Mouse (Mus musculus) midbrain, embryonic 10.5 days (tissue): ENCODE results near the gene Cradd. TPM values are rescaled to one million over a fixed set of nuclear protein-coding genes. Genes with fewer than 3 reads are reported as not detected.
A peak's percentile ranks its signal among the peaks of the same experiment; 100 is the strongest.

Experiments
- DNase-seq: peaks from one replicate; pipeline ENCODE4 v3.0.0-alpha.2; 2017; ENCODE audit warnings: low spot score
- H3K27ac ChIP-seq: fragments of 300-500 bp; sonication (generic); replicated peaks from 2 replicates; pipeline ENCODE4 v1.5.1; 2016; ENCODE audit warnings: mild to moderate bottlenecking
- H3K27me3 ChIP-seq: fragments of 300-500 bp; sonication (generic); 2 replicates; pipeline ENCODE4 v1.6.1; 2016; ENCODE audit warnings: low read depth, mild to moderate bottlenecking; ENCODE audit not compliant: poor library complexity, severe bottlenecking
- H3K36me3 ChIP-seq: fragments of 300-500 bp; sonication (generic); 2 replicates; pipeline ENCODE4 v1.6.1; 2016; ENCODE audit warnings: mild to moderate bottlenecking, moderate library complexity
- H3K4me1 ChIP-seq: fragments of 300-500 bp; sonication (generic); 2 replicates; pipeline ENCODE4 v1.6.1; 2016
- H3K4me3 ChIP-seq: fragments of 300-500 bp; sonication (generic); 2 replicates; pipeline ENCODE4 v1.5.1; 2016; ENCODE audit warnings: mild to moderate bottlenecking, moderate library complexity
- H3K9me3 ChIP-seq: fragments of 300-500 bp; sonication (generic); replicated peaks from 2 replicates; pipeline ENCODE4 v1.6.1; 2016; ENCODE audit warnings: mild to moderate bottlenecking
- WGBS: fragments of 180-500 bp; shearing (Covaris S2); methylation state at CpG from one replicate; pipeline ENCODE4 v1.1.7; 2016; 5-methylcytosine and 5-hydroxymethylcytosine counted together
- polyA plus RNA-seq: library from polyadenylated mRNA; unstranded; fragments of >200 nt; fragmentation: Nextera tagmentation; extraction: Ambion mirVana; gene quantifications from 2 replicates; pipeline ENCODE4 v1.2.1, GENCODE M21; 2016

The Cradd gene
- polyA plus RNA-seq, 1 experiment from 2014 or later: 14.4 TPM

DNA sequence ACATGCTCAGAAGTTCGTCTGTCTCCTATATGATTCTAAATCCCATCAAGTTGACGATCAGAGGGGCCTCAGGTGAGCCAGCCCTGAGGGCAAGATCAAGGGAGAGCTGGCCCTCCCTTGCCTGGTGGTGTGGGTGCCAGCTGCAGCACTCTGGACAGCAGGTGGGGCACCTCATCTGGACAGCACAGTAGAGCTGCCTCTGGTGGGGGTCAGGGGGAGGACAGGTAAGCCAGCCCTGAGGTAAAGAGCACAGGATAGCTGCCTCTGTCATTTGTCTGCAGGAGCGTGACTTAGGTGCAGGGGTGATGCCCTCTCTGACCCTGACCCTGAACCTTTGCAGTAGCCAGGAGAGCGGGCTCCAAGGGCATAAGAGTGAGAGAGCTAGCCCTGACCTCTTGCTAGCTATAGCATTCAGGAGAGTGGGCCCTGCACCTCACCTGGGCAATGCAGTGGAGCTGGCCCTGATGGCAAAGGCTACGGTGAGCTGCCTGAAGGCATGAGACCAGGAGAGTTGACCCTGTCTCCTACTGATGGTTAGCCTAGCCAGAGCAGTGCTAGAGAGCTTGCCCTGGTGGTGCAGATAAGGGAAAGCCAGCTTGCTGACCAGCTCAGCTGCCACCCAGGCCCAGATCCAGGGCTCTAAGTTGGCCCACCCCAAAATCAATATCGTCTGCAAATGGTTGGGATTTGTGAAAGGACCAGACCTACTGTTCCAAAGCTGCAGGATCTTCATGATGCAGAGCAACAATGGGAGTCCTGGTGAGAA, 176.6 kb downstream of the Cradd start:
- Histone ChIP-seq H3K9me3 (no peaks in the 10 kb centered on the region), H3K27me3 (no peaks in the 10 kb centered on the region), H3K4me1 (peaks cover 46% of the 10 kb centered on the region), H3K4me3 (no peak overlapping the region), H3K27ac (no peak overlapping the region), H3K36me3 (no peaks in the 10 kb centered on the region)
- DNase-seq: no peak
- WGBS: 88% methylated on average over 6 of the region's 6 CpGs

DNA sequence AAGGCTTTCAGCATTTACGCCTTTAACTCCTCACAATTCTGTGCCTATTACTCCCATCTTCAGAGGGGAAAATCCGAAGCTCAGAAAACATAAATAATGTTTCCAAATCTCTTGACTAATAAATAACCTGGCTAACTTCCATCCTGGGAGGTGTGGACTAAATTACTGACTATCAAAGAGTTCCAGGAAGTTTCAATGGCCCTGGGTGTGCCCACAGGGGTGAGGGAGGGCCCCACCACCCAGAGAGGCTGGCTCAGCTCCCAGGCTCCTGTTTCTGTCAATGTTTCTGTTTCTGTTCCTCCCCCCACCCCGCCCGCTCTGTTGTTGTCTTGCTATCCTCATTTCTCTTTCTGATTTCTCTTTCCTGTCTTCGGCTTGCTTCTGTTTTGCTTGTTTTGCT, 177.4 kb downstream of the Cradd start:
- DNase-seq: no peak
- Histone ChIP-seq H3K9me3 (no peaks in the 10 kb centered on the region), H3K36me3 (no peaks in the 10 kb centered on the region), H3K27ac (no peak overlapping the region; the same call in 1 of the 2 replicates), H3K4me1 (peaks cover 46% of the 10 kb centered on the region), H3K4me3 (no peak overlapping the region), H3K27me3 (no peaks in the 10 kb centered on the region)
- WGBS: 84% methylated on average over 5 of the region's 5 CpGs

GRCm38 (mm10) chr10:95145204-95145926, 178.6 kb downstream of the Cradd start:
- Histone ChIP-seq H3K36me3 (no peaks in the 10 kb centered on the region), H3K9me3 (no peaks in the 10 kb centered on the region), H3K27me3 (no peaks in the 10 kb centered on the region), H3K4me3 (peak overlapping the region; percentile 14; the same call in 1 of the 2 replicates), H3K4me1 (peaks cover 47% of the 10 kb centered on the region), H3K27ac (peak overlapping the region; percentile 81)
- 30% methylated on average over 9 of the region's 9 CpGs for WGBS
- DNase-seq: peak; percentile 45

DNA sequence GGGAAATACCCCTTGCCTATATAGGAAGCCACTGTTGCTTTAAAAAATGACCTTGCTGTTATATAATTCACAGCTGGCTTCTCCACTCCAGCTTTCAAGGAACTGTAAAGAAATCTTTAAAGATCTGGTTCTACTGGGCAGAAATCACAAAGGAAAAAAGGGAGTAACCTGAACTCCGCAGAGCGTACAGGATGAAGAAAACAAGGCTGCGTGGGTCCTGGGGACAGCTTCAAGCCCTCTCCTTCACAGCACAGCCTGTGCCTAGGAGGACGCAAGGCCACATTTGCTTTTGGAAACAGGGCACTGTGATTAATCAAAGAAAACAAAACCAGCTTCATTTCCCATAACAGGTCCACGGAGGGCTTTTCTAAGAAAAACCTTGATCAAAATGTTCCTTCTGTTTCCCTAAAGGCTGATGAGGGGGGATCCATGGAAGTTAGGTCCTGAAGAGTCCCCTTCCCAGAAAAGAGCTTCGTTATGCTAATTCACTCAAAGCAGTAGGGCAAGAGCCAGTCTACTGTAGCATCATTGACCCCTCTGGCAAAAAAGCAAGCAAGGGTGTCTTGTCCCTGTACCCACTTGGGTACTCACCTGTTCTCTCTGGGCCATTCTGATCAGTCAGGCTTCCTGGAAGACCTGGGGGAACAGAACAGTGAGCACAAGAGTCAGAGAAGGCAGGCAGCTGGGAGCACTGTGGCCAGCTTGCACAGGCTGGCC, 179.4 kb downstream of the Cradd start:
- H3K27ac ChIP-seq: peak overlapping the region; percentile 81
- no peaks in the 10 kb centered on the region for H3K27me3 ChIP-seq
- H3K4me1 ChIP-seq: peaks cover 50% of the 10 kb centered on the region
- no peaks in the 10 kb centered on the region for H3K36me3 ChIP-seq
- no peaks in the 10 kb centered on the region for H3K9me3 ChIP-seq
- WGBS: 64% methylated on average over 6 of the region's 6 CpGs
- H3K4me3 ChIP-seq: no peak overlapping the region
- no peak for DNase-seq

- no peaks in the 10 kb centered on the region for H3K27me3 ChIP-seq
- H3K9me3 ChIP-seq: no peaks in the 10 kb centered on the region
- H3K27ac ChIP-seq: peak overlapping the region; percentile 81
- peak; percentile 28 for DNase-seq
- peaks cover 52% of the 10 kb centered on the region for H3K4me1 ChIP-seq
- H3K36me3 ChIP-seq: no peaks in the 10 kb centered on the region
- 4% methylated on average over 2 of the region's 2 CpGs for WGBS
- no peak overlapping the region; the same call in 1 of the 2 replicates for H3K4me3 ChIP-seq
Measured at GRCm38 (mm10) chr10:95143446-95144114, 180.4 kb downstream of the Cradd start.

DNA sequence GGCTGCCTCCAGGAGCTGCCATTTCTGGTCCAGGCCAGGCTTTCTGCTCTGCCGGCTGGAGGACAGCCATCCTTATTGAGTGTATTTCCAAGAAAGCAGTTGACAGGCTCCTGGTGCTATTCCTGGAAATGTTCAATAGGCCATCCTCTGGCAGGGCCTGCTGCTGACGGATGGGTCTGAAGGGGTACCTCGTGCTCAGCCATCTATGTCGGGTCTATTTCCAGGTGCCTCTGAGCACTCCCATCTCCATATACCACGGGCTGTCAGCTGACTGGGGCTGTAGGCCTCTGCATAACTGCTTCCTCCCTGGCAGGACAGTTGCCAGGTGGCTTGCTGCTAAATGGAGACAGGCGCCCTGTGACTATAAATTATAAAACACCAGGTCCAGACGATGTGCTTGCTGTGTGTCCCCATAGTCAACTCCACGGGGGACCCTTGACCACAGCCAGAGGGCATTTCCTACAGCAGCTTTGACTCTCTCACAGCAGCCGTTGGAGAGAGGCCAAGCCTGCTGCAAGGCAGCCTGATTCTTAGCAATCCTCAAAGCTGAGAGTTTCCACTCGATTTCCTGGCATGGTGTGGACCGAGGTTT, 181.0 kb downstream of the Cradd start:
- peak overlapping the region; percentile 81 for H3K27ac ChIP-seq

GRCm38 (mm10) chr10:95141075-95141474, 182.9 kb downstream of the Cradd start:
- Histone ChIP-seq H3K4me3 (no peak overlapping the region), H3K4me1 (peaks cover 40% of the 10 kb centered on the region), H3K27ac (no peak overlapping the region), H3K36me3 (no peaks in the 10 kb centered on the region), H3K27me3 (no peaks in the 10 kb centered on the region), H3K9me3 (no peaks in the 10 kb centered on the region)
- WGBS: 78% methylated on average over 3 of the region's 3 CpGs
- DNase-seq: no peak

More for the DNA sequence above, 181.0 kb downstream of the Cradd start:
- H3K9me3 ChIP-seq: no peaks in the 10 kb centered on the region
- H3K36me3 ChIP-seq: no peaks in the 10 kb centered on the region
- no peaks in the 10 kb centered on the region for H3K27me3 ChIP-seq
- WGBS: 56% methylated on average over 11 of the region's 11 CpGs
- H3K4me1 ChIP-seq: peaks cover 52% of the 10 kb centered on the region
- no peak overlapping the region for H3K4me3 ChIP-seq
- peak; percentile 19 for DNase-seq

- H3K4me3 ChIP-seq: no peak overlapping the region
- H3K27ac ChIP-seq: no peak overlapping the region
- no peaks in the 10 kb centered on the region for H3K36me3 ChIP-seq
- H3K9me3 ChIP-seq: no peaks in the 10 kb centered on the region
- H3K27me3 ChIP-seq: no peaks in the 10 kb centered on the region
- H3K4me1 ChIP-seq: peaks cover 32% of the 10 kb centered on the region
- DNase-seq: no peak
Measured at GRCm38 (mm10) chr10:95140191-95140590, 183.7 kb downstream of the Cradd start.

- 76% methylated on average over 8 of the region's 8 CpGs for WGBS
- DNase-seq: no peak
Measured at GRCm38 (mm10) chr10:95139645-95140044, 184.3 kb downstream of the Cradd start.

GRCm38 (mm10) chr10:95133057-95133456, 190.9 kb downstream of the Cradd start:
- WGBS: 86% methylated on average over 4 of the region's 4 CpGs
- DNase-seq: no peak

More at GRCm38 (mm10) chr10:95139645-95140044, 184.3 kb downstream of the Cradd start:
- Histone ChIP-seq H3K4me1 (peaks cover 27% of the 10 kb centered on the region), H3K36me3 (no peaks in the 10 kb centered on the region), H3K27ac (peak overlapping the region; percentile 55), H3K4me3 (no peak overlapping the region), H3K9me3 (no peaks in the 10 kb centered on the region), H3K27me3 (no peaks in the 10 kb centered on the region)

More at GRCm38 (mm10) chr10:95133057-95133456, 190.9 kb downstream of the Cradd start:
- Histone ChIP-seq H3K9me3 (no peaks in the 10 kb centered on the region), H3K27me3 (no peaks in the 10 kb centered on the region), H3K36me3 (no peaks in the 10 kb centered on the region), H3K4me1 (no peaks in the 10 kb centered on the region), H3K4me3 (no peak overlapping the region), H3K27ac (no peak overlapping the region)
